Mouse (Mus musculus): Measurements from ENCODE around the gene 9030612E09Rik. TPM values are rescaled to one million over a fixed set of nuclear protein-coding genes. Genes with fewer than 3 reads are reported as not detected.

Gene 9030612E09Rik
- total and polyA plus RNA-seq, 2 experiments from 2014 or later = 0.11 to 1.1 TPM

DNA sequence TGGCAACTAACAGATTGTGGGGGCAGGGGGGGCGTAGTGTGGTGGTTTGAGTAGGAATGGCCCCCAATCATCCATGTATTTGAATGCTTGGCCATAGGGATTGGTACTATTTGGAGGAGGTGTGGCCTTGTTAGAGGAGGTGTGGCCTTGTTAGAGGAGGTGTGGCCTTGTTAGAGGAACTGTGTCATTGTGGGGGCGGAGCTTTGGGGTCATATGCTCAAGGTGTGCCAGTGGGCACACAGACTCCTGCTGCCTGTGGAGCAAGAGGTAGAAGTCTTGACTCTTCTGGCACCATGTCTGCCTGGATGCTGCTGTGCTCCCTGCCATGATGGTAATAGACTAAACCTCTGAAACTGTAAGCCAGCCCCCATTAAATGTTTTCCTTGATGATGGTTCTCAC, 25.7 kb downstream of the 9030612E09Rik start:
- Histone ChIP-seq H3K4me2 (ENCODE audit: low read depth, low read length) (no peak overlapping the region), H3K9ac (replicated peaks; ENCODE audit: low read depth, low read length) (no peak overlapping the region), H3K36me3 (replicated peaks; ENCODE audit: control insufficient read depth, insufficient read depth, low read length) (no peaks in the 10 kb centered on the region), H3K4me1 (ENCODE audit: control insufficient read depth, insufficient read depth) (no peaks in the 10 kb centered on the region), H3K4me3 (ENCODE audit: low read depth, low read length) (no peak overlapping the region), H3K27ac (ENCODE audit: low read depth) (no peak overlapping the region), H3K27me3 (ENCODE audit: control insufficient read depth, insufficient read depth, low read length) (no peaks in the 10 kb centered on the region), H3K9me3 (replicated peaks; ENCODE audit: control insufficient read depth, low read length) (no peaks in the 10 kb centered on the region)
- WGBS = 90% methylated on average over 2 of the region's 2 CpGs
- no peak for DNase-seq (ENCODE audit: low spot score)
- no peak for TF ChIP-seq CTCF (IDR thresholded peaks at IDR 0.05; ENCODE audit: low read depth)
- TF ChIP-seq EP300 (IDR thresholded peaks at IDR 0.05; ENCODE audit: low read depth) = no peak
- ATAC-seq (ENCODE audit: insufficient read depth, low read depth) = no peak

DNA sequence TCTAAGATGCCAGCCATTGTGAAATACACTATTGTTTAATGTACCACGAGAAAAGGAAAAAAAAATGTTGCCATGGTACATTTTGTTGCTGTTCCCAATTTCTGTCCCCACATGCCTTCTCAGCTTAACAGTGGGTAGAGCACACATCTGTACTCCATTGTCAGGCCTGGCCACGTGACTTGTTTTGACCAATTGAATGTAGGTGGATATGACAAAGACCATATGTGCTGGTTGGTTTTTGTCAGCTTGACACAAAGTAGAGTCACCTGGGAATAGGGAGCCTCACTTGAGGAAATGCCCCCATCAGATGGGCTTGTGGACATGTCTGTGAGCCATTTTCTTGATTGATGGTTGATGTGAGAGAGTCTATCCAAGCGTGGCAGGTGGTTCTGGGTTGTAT, 29.4 kb downstream of the 9030612E09Rik start:
- TF ChIP-seq CTCF (IDR thresholded peaks at IDR 0.05; ENCODE audit: low read depth) (no peak), EP300 (IDR thresholded peaks at IDR 0.05; ENCODE audit: low read depth) (no peak)
- DNase-seq (ENCODE audit: low spot score) (no peak), ATAC-seq (ENCODE audit: insufficient read depth, low read depth) (no peak)
- Histone ChIP-seq H3K4me1 (ENCODE audit: control insufficient read depth, insufficient read depth) (no peaks in the 10 kb centered on the region), H3K4me2 (ENCODE audit: low read depth, low read length) (no peak overlapping the region), H3K27me3 (ENCODE audit: control insufficient read depth, insufficient read depth, low read length) (no peaks in the 10 kb centered on the region), H3K36me3 (replicated peaks; ENCODE audit: control insufficient read depth, insufficient read depth, low read length) (no peaks in the 10 kb centered on the region), H3K9me3 (replicated peaks; ENCODE audit: control insufficient read depth, low read length) (no peaks in the 10 kb centered on the region), H3K9ac (replicated peaks; ENCODE audit: low read depth, low read length) (no peak overlapping the region), H3K27ac (ENCODE audit: low read depth) (no peak overlapping the region), H3K4me3 (ENCODE audit: low read depth, low read length) (no peak overlapping the region)
- 80% methylated on average over 3 of the region's 3 CpGs for WGBS

DNA sequence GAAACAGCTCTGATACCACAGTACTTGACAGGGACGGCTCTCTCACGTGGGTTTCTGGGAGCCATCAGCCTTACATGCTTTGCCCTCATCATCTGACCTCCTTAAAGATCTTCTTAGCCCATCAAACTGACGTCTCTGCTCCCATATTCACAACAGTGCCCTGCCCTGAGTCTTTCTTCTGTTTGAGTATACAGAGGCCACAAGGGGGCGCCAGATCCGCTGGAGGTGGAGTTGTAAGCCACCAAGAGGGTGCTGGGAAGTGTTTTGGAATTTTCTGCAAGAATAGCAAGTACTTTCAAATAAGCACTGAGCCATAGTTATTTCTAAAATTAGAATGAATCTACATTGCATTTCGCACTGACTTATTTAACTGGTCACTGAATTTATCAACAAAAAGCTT, 37.4 kb downstream of the 9030612E09Rik start:
- Histone ChIP-seq H3K9ac (replicated peaks; ENCODE audit: low read depth, low read length) (no peak overlapping the region), H3K4me1 (ENCODE audit: control insufficient read depth, insufficient read depth) (no peaks in the 10 kb centered on the region), H3K4me2 (ENCODE audit: low read depth, low read length) (no peak overlapping the region), H3K36me3 (replicated peaks; ENCODE audit: control insufficient read depth, insufficient read depth, low read length) (no peaks in the 10 kb centered on the region), H3K9me3 (replicated peaks; ENCODE audit: control insufficient read depth, low read length) (no peaks in the 10 kb centered on the region), H3K27ac (ENCODE audit: low read depth) (no peak overlapping the region), H3K4me3 (ENCODE audit: low read depth, low read length) (no peak overlapping the region), H3K27me3 (ENCODE audit: control insufficient read depth, insufficient read depth, low read length) (no peaks in the 10 kb centered on the region)
- TF ChIP-seq CTCF (IDR thresholded peaks at IDR 0.05; ENCODE audit: low read depth) = peak; percentile 19
- no peak for TF ChIP-seq EP300 (IDR thresholded peaks at IDR 0.05; ENCODE audit: low read depth)
- 40% methylated on average over 6 of the region's 6 CpGs for WGBS
- ATAC-seq (ENCODE audit: insufficient read depth, low read depth) (no peak), DNase-seq (ENCODE audit: low spot score) (no peak)

DNA sequence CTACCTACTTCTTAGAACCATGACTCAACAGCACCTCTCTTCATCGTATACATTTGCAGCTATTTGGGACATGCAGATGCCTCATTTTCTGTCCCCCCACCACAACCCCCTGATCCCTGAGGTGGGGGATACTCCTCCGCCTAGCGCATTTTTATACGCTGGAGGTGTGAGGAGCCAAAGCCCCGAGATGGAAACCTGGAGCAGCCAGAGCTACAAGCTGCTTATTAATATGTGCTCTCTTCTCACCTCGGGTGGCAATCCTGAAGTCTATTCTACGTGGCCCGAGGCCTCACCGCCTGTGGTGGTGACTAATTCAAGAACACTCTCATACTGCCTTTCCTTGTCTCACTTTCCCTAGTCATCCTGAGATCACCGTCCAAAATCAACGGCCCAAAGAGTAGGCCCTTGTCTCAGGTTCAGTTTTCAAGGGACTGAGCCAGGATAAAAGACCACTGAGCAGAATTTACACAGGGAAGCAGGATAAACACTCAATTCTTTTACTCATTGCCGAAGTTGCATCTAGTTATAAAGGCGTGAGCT, 42.9 kb downstream of the 9030612E09Rik start:
- Histone ChIP-seq H3K4me3 (ENCODE audit: low read depth, low read length) (no peak overlapping the region), H3K36me3 (replicated peaks; ENCODE audit: control insufficient read depth, insufficient read depth, low read length) (no peaks in the 10 kb centered on the region), H3K4me1 (ENCODE audit: control insufficient read depth, insufficient read depth) (peaks cover 11% of the 10 kb centered on the region), H3K27me3 (ENCODE audit: control insufficient read depth, insufficient read depth, low read length) (no peaks in the 10 kb centered on the region), H3K9me3 (replicated peaks; ENCODE audit: control insufficient read depth, low read length) (no peaks in the 10 kb centered on the region), H3K9ac (replicated peaks; ENCODE audit: low read depth, low read length) (no peak overlapping the region), H3K4me2 (ENCODE audit: low read depth, low read length) (no peak overlapping the region), H3K27ac (ENCODE audit: low read depth) (no peak overlapping the region)
- WGBS = 83% methylated on average over 13 of the region's 13 CpGs
- no peak for ATAC-seq (ENCODE audit: insufficient read depth, low read depth)
- TF ChIP-seq EP300 (IDR thresholded peaks at IDR 0.05; ENCODE audit: low read depth) (no peak), CTCF (IDR thresholded peaks at IDR 0.05; ENCODE audit: low read depth) (no peak)
- DNase-seq (ENCODE audit: low spot score) = no peak

DNA sequence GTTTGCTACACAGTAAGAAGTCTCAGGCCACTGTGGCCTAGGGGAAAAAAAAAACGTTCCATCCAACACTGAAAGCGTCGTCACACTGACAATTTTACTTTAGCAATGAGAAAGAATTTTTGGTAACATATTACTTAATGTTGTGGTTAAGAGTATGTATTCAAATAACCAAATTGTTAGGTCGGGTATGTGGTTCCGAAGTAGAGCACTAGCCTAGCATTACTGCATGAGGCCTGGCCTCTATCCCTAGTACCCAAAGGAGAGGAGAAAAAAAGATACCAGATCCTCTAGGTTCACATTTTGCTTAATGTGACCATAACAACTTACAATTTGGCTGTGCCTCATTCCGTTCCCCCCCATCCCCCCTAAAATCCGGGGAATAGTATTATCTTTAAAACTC, 46.0 kb downstream of the 9030612E09Rik start:
- Histone ChIP-seq H3K27ac (ENCODE audit: low read depth) (peak overlapping the region; percentile 95), H3K4me3 (ENCODE audit: low read depth, low read length) (peak overlapping the region; percentile 95), H3K36me3 (replicated peaks; ENCODE audit: control insufficient read depth, insufficient read depth, low read length) (no peaks in the 10 kb centered on the region), H3K9me3 (replicated peaks; ENCODE audit: control insufficient read depth, low read length) (no peaks in the 10 kb centered on the region), H3K9ac (replicated peaks; ENCODE audit: low read depth, low read length) (peak overlapping the region; percentile 91), H3K27me3 (ENCODE audit: control insufficient read depth, insufficient read depth, low read length) (no peaks in the 10 kb centered on the region), H3K4me1 (ENCODE audit: control insufficient read depth, insufficient read depth) (peaks cover 12% of the 10 kb centered on the region), H3K4me2 (ENCODE audit: low read depth, low read length) (peak overlapping the region; percentile 93)
- WGBS = 13% methylated on average over 7 of the region's 7 CpGs
- DNase-seq (ENCODE audit: low spot score) = peak; percentile 62
- TF ChIP-seq EP300 (IDR thresholded peaks at IDR 0.05; ENCODE audit: low read depth) (no peak), CTCF (IDR thresholded peaks at IDR 0.05; ENCODE audit: low read depth) (no peak)
- ATAC-seq (ENCODE audit: insufficient read depth, low read depth) = no peak
